Mouse (Mus musculus): ENCODE results near the gene Ccdc78.

GRCm38 (mm10) chr17:25769331-25769730 lies 17.0 kb upstream of the Ccdc78 start:
- no peak for TF ChIP-seq CTCF (IDR thresholded peaks at IDR 0.05; ENCODE audit: control insufficient read depth, insufficient read depth, insufficient replicate concordance, low read depth, low read length)
- TF ChIP-seq POLR2A (IDR thresholded peaks at IDR 0.05; ENCODE audit: control insufficient read depth, low read depth, low read length): no peak

All from testis, adult 2 months (tissue).